8 mouse cellular contexts compared by ENCODE assay signal in genomic region chr4:46450519-46451131, GRCm38 (mm10). TPM values are rescaled to one million over a fixed set of nuclear protein-coding genes. Genes with fewer than 3 reads are reported as not detected.
A peak's percentile ranks its signal among the peaks of the same experiment; 100 is the strongest.
DNase-seq lines count a peak whose midpoint lies in the region; ATAC-seq lines count a peak whose summit lies in the region.

Gene Anp32b, plus strand, starts transcription at chr4:46450902.

- under 1% methylated on average over 43 of the region's 66 CpGs for WGBS in hindbrain, embryonic 16.5 days
- under 1% methylated on average over 49 of the region's 66 CpGs for WGBS in macrophage (ENCODE audit: missing documents)

- peak within 1 kb of the TSS; percentile 96 for H3K4me3 ChIP-seq in hindbrain, embryonic 16.5 days (ENCODE audit: low read length)
- H3K4me3 ChIP-seq in macrophage (ENCODE audit: inconsistent target), result peak within 1 kb of the TSS; percentile 27; the same call in 1 of the 2 replicates

- H3K79me2 ChIP-seq in macrophage (ENCODE audit: inconsistent target), result peaks cover 32% of the 10 kb centered on the region

- H3K9me3 ChIP-seq in hindbrain, embryonic 16.5 days (ENCODE audit: control insufficient read depth, low read length), result no peaks in the 10 kb centered on the region

- no peaks in the 10 kb centered on the region for H3K27me3 ChIP-seq in hindbrain, embryonic 16.5 days (replicated peaks; ENCODE audit: control insufficient read depth, insufficient read depth, low read length)

- H3K4me1 ChIP-seq in hindbrain, embryonic 16.5 days (ENCODE audit: control insufficient read depth, insufficient read depth, low read depth, low read length), result peaks cover 20% of the 10 kb centered on the region

- peak within 1 kb of the TSS; percentile 99 for H3K9ac ChIP-seq in hindbrain, embryonic 16.5 days (ENCODE audit: low read depth, low read length)

- DNase-seq in R1 (ENCODE audit: low read depth, low spot score), result peak; percentile 90
- DNase-seq in cerebellum, postnatal 25 days, result peak; percentile 96 to 97
- peak; percentile 91 to 94 for DNase-seq in frontal cortex, postnatal 36 days (ENCODE audit: low spot score in 2 of 2)
- DNase-seq in left cerebral cortex, adult 18-20 months (ENCODE audit: low spot score in 2 of 2), result peak; percentile 89 to 93
- DNase-seq in right cerebral cortex, adult 18-20 months, result peak; percentile 93
- peak; percentile 68 for DNase-seq in urinary bladder, postnatal 10 days (ENCODE audit: low spot score)

- H3K4me2 ChIP-seq in hindbrain, embryonic 16.5 days (ENCODE audit: low read length), result peak within 1 kb of the TSS; percentile 76

- H3K27ac ChIP-seq in hindbrain, embryonic 16.5 days (ENCODE audit: low read depth, low read length), result peak within 1 kb of the TSS; percentile 98
- H3K27ac ChIP-seq in macrophage, result peak within 1 kb of the TSS; percentile 48

- ATAC-seq in hindbrain, embryonic 16.5 days, result peak; percentile 95

- H3K36me3 ChIP-seq in hindbrain, embryonic 16.5 days (ENCODE audit: control insufficient read depth, insufficient read depth, low read length), result no peaks in the 10 kb centered on the region
- H3K36me3 ChIP-seq in macrophage (ENCODE audit: inconsistent target), result no peaks in the 10 kb centered on the region

RNA-seq across cellular contexts. Expression of gene Anp32b, which starts in this region (rescaled TPM):
- 72.5 and 82.4 TPM in 2 replicates for polyA plus RNA-seq in hindbrain, embryonic 16.5 days (2015; fragmentation: Nextera tagmentation; extraction: Ambion mirVana)
- total RNA-seq in left cerebral cortex, adult 18-20 months (2021), result 10 to 100 TPM; 41.5 to 45.7 TPM
- total RNA-seq in macrophage (2018; cell fraction: chromatin; rRNA removed), result 10 to 100 TPM in 25 of 26 experiments, 1 to 10 TPM in 1; 9.4 to 62.2 (median 32.0) TPM
- total RNA-seq in macrophage (2018; cell fraction: cytosol; rRNA removed), result 100 to 1,000 TPM; 103 to 197 (median 144) TPM
- total RNA-seq in macrophage (2018; cell fraction: nucleus; rRNA removed), result 100 to 1,000 TPM in 5 of 26 experiments, 10 to 100 TPM in 21; 34.2 to 193 (median 70.5) TPM
- polyA plus RNA-seq in macrophage (2018), result 116 to 339 TPM (median 295 TPM) in 3 replicates

Comparison
In these comparisons a context has a peak if more than half of its experiments do, and no peak if none do; other contexts are left out.
1. Peak in every context shown above with its lines: DNase-seq, ATAC-seq, H3K4me3 ChIP-seq and H3K27ac ChIP-seq.